Mouse (Mus musculus): Measurements from ENCODE around the gene Atp5d. TPM values are rescaled to one million over a fixed set of nuclear protein-coding genes. Genes with fewer than 3 reads are reported as not detected.

Atp5d gene
- total RNA-seq, 1 experiment = 226 TPM

GRCm38 (mm10) chr10:80169070-80169469 is 30.6 kb downstream of the Atp5d start:
- Histone ChIP-seq H3K36me3 (ENCODE audit: control insufficient read depth, insufficient read depth, low read length, poor library complexity, severe bottlenecking) (peaks cover 24% of the 10 kb centered on the region), H3K9ac (ENCODE audit: insufficient read depth, low read depth, low read length, poor library complexity, severe bottlenecking) (peak overlapping the region; percentile 32; the same call in 1 of the 2 replicates), H3K27ac (ENCODE audit: insufficient read depth, low read depth, low read length, poor library complexity, severe bottlenecking) (no peak overlapping the region), H3K9me3 (ENCODE audit: control insufficient read depth, insufficient read depth, low read depth, low read length) (no peaks in the 10 kb centered on the region), H3K4me3 (ENCODE audit: insufficient read depth in 1 of 2, low read depth in 1 of 2, low read length in 2 of 2, poor library complexity in 1 of 2, severe bottlenecking in 1 of 2) (peak overlapping the region; percentile 71 to 87; a peak in 3 of 4 replicates), H3K4me1 (ENCODE audit: control insufficient read depth in 2 of 2, insufficient read depth in 2 of 2, low read length in 2 of 2, poor library complexity in 1 of 2) (peaks cover 9 to 25% of the 10 kb centered on the region in 2 experiments)
- TF ChIP-seq CHD2 (IDR thresholded peaks at IDR 0.05; ENCODE audit: low read depth, low read length) (no peak), MAFK (IDR thresholded peaks at IDR 0.05; ENCODE audit: insufficient read depth, low read depth, low read length) (no peak), ZC3H11A (IDR thresholded peaks at IDR 0.05; ENCODE audit: borderline replicate concordance, low read depth, low read length) (no peak), ZNF384 (IDR thresholded peaks at IDR 0.05; ENCODE audit: low read depth, low read length) (no peak), HCFC1 (IDR thresholded peaks at IDR 0.05; ENCODE audit: borderline replicate concordance, insufficient read depth, low read length) (no peak)
- in situ Hi-C loops (cut with MboI; ENCODE audit: low sequenced_read_pairs in 2 of 2, unreplicated experiment in 2 of 2) = no loop called here
- no peak for DNase-seq (ENCODE audit: low read depth, low spot score)

GRCm38 (mm10) chr10:80169651-80170050 is 31.2 kb downstream of the Atp5d start:
- Histone ChIP-seq H3K4me1 (ENCODE audit: control insufficient read depth in 2 of 2, insufficient read depth in 2 of 2, low read length in 2 of 2, poor library complexity in 1 of 2) (peaks cover 9 to 23% of the 10 kb centered on the region in 2 experiments; a peak in 3 of 4 replicates), H3K9me3 (ENCODE audit: control insufficient read depth, insufficient read depth, low read depth, low read length) (no peaks in the 10 kb centered on the region), H3K36me3 (ENCODE audit: control insufficient read depth, insufficient read depth, low read length, poor library complexity, severe bottlenecking) (peaks cover 24% of the 10 kb centered on the region), H3K4me3 (ENCODE audit: insufficient read depth in 1 of 2, low read depth in 1 of 2, low read length in 2 of 2, poor library complexity in 1 of 2, severe bottlenecking in 1 of 2) (no peak overlapping the region), H3K27ac (ENCODE audit: insufficient read depth, low read depth, low read length, poor library complexity, severe bottlenecking) (no peak overlapping the region), H3K9ac (ENCODE audit: insufficient read depth, low read depth, low read length, poor library complexity, severe bottlenecking) (no peak overlapping the region)
- in situ Hi-C loops (cut with MboI; ENCODE audit: low sequenced_read_pairs in 2 of 2, unreplicated experiment in 2 of 2) = loop anchor here (10.0 kb wide), 2 partner anchors 75 to 205 kb away; partner anchors contain the start of gene Ndufs7 (in 1 of the 2)
- 0 out of 2 replicates have a peak, but pooled peaks have one; percentile 18 for TF ChIP-seq ZNF384 (IDR thresholded peaks at IDR 0.05; ENCODE audit: low read depth, low read length)
- no peak for TF ChIP-seq ZC3H11A (IDR thresholded peaks at IDR 0.05; ENCODE audit: borderline replicate concordance, low read depth, low read length)
- DNase-seq (ENCODE audit: low read depth, low spot score) = no peak

GRCm38 (mm10) chr10:80170052-80170451 is 31.6 kb downstream of the Atp5d start:
- H3K4me3 ChIP-seq (ENCODE audit: insufficient read depth in 1 of 2, low read depth in 1 of 2, low read length in 2 of 2, poor library complexity in 1 of 2, severe bottlenecking in 1 of 2) = no peak overlapping the region
- H3K4me1 ChIP-seq (ENCODE audit: control insufficient read depth in 2 of 2, insufficient read depth in 2 of 2, low read length in 2 of 2, poor library complexity in 1 of 2) = peaks cover 9 to 21% of the 10 kb centered on the region in 2 experiments; a peak in 3 of 4 replicates
- in situ Hi-C loops (cut with MboI; ENCODE audit: low sequenced_read_pairs in 2 of 2, unreplicated experiment in 2 of 2) = loop anchor here (10.0 kb wide), 2 partner anchors 75 to 205 kb away; partner anchors contain the start of gene Ndufs7 (in 1 of the 2)

GRCm38 (mm10) chr10:80170601-80171021 is 32.2 kb downstream of the Atp5d start:
- Histone ChIP-seq H3K4me1 (ENCODE audit: control insufficient read depth in 2 of 2, insufficient read depth in 2 of 2, low read length in 2 of 2, poor library complexity in 1 of 2) (peaks cover 6 to 17% of the 10 kb centered on the region in 2 experiments; a peak in 3 of 4 replicates), H3K4me3 (ENCODE audit: insufficient read depth in 1 of 2, low read depth in 1 of 2, low read length in 2 of 2, poor library complexity in 1 of 2, severe bottlenecking in 1 of 2) (no peak overlapping the region), H3K9ac (ENCODE audit: insufficient read depth, low read depth, low read length, poor library complexity, severe bottlenecking) (0 out of 2 replicates have a peak overlapping the region, but pooled peaks have one; percentile 15), H3K36me3 (ENCODE audit: control insufficient read depth, insufficient read depth, low read length, poor library complexity, severe bottlenecking) (peaks cover 24% of the 10 kb centered on the region), H3K9me3 (ENCODE audit: control insufficient read depth, insufficient read depth, low read depth, low read length) (no peaks in the 10 kb centered on the region), H3K27ac (ENCODE audit: insufficient read depth, low read depth, low read length, poor library complexity, severe bottlenecking) (no peak overlapping the region)
- TF ChIP-seq MAFK (IDR thresholded peaks at IDR 0.05; ENCODE audit: insufficient read depth, low read depth, low read length) (no peak), HCFC1 (IDR thresholded peaks at IDR 0.05; ENCODE audit: borderline replicate concordance, insufficient read depth, low read length) (no peak), ZNF384 (IDR thresholded peaks at IDR 0.05; ENCODE audit: low read depth, low read length) (no peak), ZC3H11A (IDR thresholded peaks at IDR 0.05; ENCODE audit: borderline replicate concordance, low read depth, low read length) (no peak), CHD2 (IDR thresholded peaks at IDR 0.05; ENCODE audit: low read depth, low read length) (no peak)
- in situ Hi-C loops (cut with MboI; ENCODE audit: low sequenced_read_pairs in 2 of 2, unreplicated experiment in 2 of 2) = loop anchor here (10.0 kb wide), 2 partner anchors 74 to 204 kb away; partner anchors contain the start of gene Ndufs7 (in 1 of the 2)
- DNase-seq (ENCODE audit: low read depth, low spot score) = no peak

More at GRCm38 (mm10) chr10:80170052-80170451, 31.6 kb downstream of the Atp5d start:
- no peak overlapping the region for H3K9ac ChIP-seq (ENCODE audit: insufficient read depth, low read depth, low read length, poor library complexity, severe bottlenecking)
- H3K36me3 ChIP-seq (ENCODE audit: control insufficient read depth, insufficient read depth, low read length, poor library complexity, severe bottlenecking) = peaks cover 24% of the 10 kb centered on the region
- TF ChIP-seq CHD2 (IDR thresholded peaks at IDR 0.05; ENCODE audit: low read depth, low read length) (no peak), MAFK (IDR thresholded peaks at IDR 0.05; ENCODE audit: insufficient read depth, low read depth, low read length) (no peak), ZNF384 (IDR thresholded peaks at IDR 0.05; ENCODE audit: low read depth, low read length) (no peak), HCFC1 (IDR thresholded peaks at IDR 0.05; ENCODE audit: borderline replicate concordance, insufficient read depth, low read length) (no peak), ZC3H11A (IDR thresholded peaks at IDR 0.05; ENCODE audit: borderline replicate concordance, low read depth, low read length) (no peak)
- no peak for DNase-seq (ENCODE audit: low read depth, low spot score)
- no peak overlapping the region for H3K27ac ChIP-seq (ENCODE audit: insufficient read depth, low read depth, low read length, poor library complexity, severe bottlenecking)
- H3K9me3 ChIP-seq (ENCODE audit: control insufficient read depth, insufficient read depth, low read depth, low read length) = no peaks in the 10 kb centered on the region
